Mouse (Mus musculus): ENCODE measurements around the gene Mbd3. TPM values are rescaled to one million over a fixed set of nuclear protein-coding genes. Genes with fewer than 3 reads are reported as not detected.
A peak's percentile ranks its signal among the peaks of the same experiment; 100 is the strongest.

Mbd3 gene
- total RNA-seq (2022): 100 to 1,000 TPM; 147 to 161 (median 156) TPM

DNA sequence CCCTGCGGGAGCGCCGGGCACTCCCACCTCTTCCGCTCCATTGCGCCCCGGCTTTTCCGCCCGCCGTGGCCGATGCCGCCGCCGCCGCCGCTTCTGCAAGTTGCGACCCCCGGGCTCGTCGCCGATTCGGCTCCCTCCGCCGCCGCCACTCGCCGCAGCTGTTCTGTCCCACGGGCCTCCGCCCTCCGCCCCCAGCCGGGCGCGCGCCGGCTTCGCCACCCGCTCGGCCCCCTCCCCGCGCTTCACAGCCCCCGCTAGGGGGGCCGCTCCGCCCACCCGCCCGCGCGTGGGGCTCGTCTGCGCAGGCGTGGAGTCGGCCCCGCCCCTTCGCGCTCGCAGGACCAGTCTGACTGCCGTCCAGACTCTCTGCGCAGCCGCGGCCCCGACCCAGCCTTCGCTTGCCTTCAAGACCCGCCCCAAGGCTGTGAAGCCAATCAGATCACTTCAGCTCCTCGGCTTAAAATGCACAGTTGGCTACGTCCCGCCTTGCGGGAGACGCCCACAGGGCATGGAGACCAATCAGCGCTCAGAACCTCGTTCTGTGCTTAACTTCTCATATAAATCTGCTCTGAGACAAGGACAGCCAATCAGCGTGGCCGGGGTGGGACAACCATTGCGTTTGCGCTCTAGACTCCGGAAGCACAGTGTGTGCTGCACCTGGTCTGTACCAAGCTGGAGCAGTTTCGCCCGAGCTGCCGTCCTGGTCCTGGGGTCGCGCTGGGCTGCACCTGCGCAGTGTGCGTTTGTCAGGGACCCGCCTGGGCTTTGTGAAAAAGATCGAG, at the start of gene Mbd3:
Gene Mbd3, minus strand, starts transcription at position 360 of the 782 bp plus-strand sequence.
- DNase-seq: peak; percentile 100

DNA sequence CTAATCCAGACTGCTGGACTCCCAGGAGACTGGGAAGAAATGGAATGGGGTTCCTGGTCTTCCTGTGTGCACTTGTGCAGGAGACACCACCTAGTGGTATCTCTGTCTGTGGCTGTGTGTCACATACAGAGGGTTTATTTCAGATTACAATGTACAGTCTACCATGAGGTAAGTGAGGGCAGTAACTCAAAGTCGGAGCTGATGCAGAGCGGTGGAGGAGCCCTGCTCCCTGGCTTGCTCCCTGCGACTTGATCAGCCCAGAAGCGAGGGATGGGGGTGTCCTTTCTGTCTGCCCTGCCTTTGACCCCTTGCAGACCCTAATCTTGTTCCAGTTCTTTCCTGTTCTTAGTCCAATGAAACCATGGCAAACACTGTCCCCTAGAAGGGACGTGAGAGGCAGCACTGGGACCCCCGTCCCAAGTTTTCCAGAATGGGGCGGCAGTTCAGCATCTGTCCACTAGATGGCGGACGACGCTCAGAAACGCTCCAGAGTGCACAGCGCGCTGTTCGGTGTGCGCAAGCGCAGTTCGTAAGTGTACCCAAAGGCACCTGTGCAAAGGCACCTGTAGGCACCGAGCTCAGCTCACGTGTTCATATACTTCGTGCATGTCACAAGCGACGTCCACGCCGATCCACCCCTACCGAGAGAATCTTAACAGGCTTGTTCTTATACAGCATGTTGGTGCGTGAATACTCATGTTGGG, 46.7 kb upstream of the Mbd3 start:
- DNase-seq: peak; percentile 55

DNA sequence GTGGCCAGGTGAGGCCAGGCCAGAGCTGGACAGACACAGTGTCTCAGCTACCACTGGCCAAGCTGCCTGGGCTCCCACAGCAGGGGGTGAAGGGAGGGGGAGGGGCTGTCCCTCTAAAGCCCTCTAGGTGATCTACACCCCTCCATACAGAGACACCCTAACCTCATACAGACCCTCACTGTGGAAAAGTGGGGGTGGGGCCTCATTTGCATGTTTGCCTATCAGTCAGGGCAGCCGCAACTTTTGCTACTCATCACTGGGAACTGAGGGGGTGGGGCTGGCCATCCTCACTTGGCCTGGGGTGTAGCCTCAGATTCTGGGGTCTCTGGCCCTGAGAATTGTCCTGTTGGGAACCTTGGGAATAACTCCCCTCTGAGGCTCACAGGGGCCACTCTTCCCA, 45.7 kb upstream of the Mbd3 start:
- no peak for DNase-seq

DNA sequence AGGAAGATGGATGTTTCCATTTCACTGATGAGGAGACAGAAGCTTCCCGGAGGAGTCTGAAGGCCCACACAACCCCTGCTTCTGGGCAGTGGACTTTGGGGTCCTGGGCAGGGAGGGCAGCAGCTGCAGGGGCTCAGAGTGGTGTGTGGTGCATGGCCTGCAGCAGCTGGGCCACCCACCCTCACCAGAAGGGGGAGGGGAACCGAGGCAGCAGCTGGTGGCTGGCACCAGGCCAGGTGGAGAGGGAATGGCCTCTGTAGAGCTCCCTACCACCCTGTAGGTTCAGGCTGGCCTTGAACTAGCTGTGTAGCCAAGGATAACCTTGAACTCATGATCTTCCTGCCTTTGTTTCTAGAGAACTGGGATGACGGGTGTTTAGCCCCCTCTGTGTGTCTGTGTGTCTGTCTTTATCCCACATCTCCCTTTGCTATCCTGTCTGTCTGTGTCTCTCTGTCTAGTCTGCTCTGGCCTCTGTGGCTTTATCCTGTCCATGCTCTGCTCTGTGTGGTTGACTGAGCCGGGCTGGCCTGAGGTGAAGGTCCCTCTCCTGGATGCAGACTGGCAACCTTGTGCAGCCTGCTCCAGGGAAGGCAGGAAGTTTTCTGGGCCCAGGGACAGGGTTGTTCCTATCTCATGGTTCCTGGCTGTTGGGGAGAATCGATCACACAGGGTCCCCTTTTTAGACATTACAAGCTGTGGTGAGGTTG, 45.1 kb upstream of the Mbd3 start:
- DNase-seq: peak; percentile 58

DNA sequence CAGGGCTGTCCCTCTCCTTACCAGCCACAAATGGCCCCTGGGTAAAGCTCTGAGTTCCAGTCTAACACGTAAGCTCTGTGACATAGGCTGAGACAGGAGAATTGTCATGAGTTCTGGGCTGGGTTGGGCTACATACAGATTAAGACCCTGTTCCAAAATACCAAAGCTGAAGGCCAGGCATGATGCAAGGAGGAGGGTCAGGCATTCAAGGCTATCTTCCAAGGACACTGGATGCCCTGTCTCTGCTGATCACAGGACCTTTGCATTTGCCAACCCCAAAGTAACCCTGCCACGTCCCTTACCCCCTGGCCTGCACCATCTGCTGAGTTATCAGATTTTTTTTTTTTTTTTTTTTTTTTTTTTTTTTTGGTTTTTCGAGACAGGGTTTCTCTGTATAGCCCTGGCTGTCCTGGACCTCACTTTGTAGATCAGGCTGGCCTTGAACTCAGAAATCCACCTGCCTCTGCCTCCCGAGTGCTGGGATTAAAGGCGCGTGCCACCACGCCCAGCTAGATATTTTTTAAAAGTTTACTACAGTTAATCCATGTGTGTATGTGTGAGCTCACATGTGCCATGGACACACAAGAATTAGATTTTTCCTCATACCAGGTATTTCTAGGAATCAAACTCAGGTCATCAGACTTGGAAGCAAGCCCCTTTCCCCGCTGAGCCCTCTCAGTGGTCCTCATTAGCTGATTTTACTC, 44.4 kb upstream of the Mbd3 start:
- no peak for DNase-seq

DNA sequence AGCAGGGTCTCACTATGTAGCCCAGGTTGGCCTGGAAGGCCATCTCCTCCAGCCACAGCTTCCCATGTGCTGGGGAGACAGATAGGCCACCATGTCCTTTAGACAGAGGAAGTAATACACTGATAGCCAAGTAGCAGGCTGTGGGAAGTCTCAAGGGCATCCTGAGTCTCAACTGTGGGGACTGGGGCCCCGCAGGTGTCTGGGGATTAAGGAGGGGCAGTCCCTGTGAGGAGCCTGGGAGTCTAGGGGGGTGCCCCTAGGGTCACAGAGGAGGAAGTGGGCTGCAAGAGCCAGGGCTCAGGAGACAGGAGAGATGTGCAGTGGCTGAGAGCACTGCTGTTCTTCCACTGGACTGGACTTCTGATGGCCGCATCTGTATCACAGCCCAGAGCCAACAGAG, 43.6 kb upstream of the Mbd3 start:
- DNase-seq: no peak

DNA sequence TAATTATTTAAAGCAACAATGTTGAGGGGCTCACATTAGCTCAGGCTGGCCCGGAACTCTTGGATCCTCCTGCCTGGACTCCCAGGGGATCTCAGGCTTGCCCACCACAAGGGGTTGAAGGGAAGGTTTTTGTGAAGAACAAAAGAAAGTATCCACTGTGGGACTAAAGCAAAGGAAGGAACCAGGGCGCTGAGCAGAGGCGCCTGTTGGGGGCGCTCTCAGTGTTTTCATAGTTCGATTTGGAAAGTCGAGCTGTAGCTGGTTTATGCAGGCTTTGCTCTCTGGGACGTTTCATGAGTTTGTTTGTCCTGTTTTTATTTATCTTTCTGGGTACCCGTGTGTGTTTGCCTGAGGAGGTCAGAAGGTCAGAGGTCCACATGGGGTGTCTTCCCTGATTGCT, 42.2 kb upstream of the Mbd3 start:
- no peak for DNase-seq

DNA sequence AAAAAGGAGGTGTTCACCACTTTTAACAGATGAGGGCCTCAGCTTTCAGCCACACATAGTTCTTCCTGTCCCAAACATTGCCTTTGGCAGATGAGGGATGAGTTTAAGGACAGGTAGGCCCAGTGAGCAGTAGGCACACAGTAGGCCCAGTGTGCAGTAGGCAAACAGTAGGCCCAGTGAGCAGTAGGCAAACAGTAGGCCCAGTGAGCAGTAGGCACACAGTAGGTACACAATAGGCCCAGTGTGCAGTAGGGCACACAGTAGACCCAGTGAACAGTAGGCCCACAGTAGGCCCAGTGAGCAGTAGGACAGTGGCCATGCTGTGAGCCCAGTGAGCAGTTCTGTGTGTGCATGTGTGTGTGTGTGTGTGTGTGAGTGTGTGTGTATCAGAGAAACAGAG, 40.7 kb upstream of the Mbd3 start:
- DNase-seq: no peak

DNA sequence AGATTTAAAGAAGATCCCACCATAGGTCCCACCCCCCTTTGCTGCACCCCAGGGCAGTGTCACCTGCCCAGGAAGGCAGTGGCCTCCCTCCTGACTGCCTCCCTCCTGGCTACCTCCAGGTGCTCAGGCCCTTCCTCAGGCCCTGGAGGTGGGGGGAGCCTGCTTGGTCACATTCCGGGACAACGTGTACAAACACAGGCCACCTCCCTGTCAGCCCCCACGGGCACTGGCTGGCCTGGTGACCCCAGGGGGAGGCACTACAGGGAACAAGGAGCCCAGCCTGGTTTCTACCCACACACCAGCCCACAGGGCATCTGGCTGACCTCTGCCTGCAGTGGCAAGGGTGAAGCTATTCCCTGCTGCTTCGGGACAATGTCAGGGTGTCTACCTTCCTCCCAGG, 38.6 kb upstream of the Mbd3 start:
- no peak for DNase-seq

DNA sequence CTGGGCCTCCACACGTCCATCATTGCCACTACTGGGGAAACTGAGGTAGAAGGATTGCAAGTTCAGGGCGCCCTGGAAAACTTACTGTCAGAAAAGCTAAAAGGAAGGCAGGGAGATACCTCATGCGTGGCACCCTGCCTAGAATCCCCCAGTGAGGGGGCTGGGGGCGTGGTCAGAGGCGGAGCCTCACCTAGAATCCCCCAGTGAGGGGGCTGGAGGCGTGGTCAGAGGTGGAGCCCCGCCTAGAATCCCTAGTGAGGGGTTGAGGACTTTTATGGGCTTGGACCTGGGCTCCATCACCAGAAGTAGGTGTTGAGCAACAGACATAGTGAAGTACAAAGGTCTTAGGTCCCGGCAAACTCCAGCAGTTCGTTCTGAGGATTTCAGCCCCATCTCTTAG, 36.9 kb upstream of the Mbd3 start:
- no peak for DNase-seq

DNA sequence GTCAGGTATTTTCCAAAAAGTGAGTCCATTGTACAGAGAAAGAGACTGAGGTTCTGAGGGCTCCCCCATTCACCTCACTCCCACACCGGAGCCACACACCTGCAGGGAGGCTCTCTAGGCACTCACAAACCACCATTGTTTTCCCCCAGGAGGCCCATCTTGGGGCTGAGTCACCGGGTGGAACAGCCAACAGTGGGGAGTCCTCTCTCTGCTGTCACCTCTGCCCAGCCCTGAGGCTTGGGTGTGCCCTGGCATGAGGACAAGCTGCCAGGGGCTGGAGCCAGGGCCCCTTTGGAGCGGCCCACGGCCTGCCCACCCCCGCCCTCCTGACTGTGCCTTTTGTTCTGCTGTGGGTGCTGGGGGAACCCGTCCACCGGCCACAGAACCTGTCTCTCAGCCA, 36.4 kb upstream of the Mbd3 start:
- no peak for DNase-seq

DNA sequence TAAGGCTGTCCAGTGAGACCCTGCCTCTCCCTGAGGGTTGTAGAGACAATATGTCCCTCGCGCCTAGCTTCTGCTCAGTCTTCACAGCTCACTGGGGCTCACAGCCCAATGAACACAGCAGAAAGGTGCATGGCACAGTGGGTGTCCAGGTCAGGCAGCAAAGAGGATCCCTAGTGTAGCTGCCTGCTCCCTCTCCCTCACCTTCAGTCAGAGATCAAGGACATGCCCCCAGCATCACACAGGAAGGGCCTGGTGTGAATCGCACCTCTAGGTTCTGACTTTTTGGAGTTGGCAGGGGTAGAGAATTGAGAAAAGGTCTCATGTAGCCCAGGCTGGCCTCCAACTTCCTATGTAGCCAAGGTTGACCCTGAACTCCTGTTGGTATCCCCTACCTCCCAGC, 35.5 kb upstream of the Mbd3 start:
- no peak for DNase-seq

DNA sequence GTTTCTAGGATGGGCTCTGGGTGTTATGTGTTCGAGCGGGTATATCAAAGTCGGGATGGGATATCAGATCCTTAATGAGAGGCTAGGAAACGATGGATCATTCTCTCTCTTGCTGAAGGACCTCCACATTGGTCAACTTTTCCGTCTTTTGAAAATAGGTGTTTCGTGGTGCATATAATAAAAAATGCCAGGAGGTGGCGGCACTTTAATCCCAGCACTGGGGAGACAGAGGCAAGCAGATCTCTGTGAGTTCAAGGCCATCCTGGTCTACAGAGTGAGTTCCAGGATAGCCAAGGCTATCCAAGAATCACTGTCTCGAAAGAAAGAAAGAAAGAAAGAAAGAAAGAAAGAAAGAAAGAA, 34.9 kb upstream of the Mbd3 start:
- no peak for DNase-seq

DNA sequence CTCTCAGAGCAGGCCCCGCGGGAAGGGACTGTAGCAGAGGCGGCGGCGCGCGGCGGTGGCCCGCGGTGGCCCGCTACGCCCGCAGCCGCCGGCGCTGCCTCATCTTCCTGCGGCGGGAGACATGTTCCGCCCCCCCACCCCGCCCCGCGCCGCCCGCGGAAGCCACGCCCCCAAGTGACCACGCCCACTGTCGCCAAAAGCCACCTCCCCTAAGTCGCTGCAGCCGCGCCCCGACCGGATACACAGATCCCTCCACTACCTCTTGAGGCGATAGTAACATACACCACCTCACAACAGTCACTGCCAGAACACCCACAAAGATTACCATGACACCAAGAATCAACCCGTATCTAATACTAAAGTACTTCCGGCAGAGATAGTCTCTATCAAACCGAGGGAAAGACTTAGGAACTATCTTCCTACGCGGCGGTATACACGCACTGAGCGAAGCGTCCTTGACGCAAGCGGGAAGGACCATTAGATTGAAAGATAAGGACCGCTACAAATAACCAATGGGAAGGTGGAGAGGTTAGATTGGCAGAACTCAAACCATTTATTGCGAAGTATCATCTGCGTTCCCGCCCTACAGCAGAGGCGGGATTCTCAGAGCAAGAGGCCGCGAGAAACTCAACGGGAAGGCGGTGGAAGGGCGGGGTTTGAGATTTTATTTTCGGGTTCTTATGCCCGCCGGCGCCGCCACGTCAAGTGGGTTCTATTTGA, 34.3 kb upstream of the Mbd3 start, which contains the start of gene Tcf3:
Gene Tcf3, minus strand, starts transcription at position 135 of the 720 bp plus-strand sequence.
- DNase-seq: peak; percentile 96

DNA sequence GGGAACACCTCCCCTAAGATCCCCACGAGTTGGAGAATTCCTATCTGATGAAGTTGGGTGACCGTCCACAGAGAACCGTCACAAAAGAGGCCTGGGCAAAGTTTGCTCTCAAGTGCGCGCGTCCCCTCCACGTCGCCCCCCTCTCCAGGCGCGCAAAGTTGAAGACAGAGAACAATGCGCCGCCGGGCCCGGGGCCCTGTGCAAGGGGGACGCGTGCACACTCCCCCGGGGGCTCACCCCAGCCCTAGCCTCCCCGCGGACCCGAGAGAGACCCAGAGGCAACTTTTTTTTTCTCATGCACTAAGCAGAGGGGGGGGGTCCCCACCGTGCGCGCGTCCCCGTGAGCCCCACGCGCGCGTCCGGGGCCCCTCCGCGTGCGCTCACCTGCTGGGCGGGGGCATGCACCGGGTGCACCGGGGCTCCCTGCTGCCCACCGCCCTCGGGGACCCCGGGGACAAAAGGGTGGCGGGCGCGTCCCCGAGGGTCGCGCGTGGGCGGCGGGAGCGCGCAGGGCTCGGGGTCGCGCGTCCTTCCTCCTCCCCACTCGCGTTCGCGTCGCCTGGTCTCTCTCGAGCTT, 33.7 kb upstream of the Mbd3 start:
- no peak for DNase-seq

DNA sequence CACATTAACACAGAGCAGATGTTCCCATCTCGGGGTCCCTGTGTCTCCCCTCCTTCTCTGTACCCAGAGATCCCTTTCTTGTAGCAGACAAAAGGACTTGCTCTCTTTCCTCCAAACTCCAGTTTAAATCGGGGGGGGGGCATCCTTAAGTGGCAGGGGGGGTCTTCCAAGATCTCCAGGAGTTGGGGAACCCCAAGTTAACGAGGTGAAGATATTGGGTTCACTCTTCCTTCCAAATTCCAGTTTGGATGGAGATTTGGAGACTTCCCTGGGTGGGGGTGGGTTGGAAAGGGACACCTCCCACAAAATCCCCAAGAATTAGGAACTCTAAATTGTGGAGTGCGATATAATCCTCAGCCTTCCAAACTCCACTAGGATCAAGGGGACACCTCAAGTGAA, 33.0 kb upstream of the Mbd3 start:
- DNase-seq: no peak

DNA sequence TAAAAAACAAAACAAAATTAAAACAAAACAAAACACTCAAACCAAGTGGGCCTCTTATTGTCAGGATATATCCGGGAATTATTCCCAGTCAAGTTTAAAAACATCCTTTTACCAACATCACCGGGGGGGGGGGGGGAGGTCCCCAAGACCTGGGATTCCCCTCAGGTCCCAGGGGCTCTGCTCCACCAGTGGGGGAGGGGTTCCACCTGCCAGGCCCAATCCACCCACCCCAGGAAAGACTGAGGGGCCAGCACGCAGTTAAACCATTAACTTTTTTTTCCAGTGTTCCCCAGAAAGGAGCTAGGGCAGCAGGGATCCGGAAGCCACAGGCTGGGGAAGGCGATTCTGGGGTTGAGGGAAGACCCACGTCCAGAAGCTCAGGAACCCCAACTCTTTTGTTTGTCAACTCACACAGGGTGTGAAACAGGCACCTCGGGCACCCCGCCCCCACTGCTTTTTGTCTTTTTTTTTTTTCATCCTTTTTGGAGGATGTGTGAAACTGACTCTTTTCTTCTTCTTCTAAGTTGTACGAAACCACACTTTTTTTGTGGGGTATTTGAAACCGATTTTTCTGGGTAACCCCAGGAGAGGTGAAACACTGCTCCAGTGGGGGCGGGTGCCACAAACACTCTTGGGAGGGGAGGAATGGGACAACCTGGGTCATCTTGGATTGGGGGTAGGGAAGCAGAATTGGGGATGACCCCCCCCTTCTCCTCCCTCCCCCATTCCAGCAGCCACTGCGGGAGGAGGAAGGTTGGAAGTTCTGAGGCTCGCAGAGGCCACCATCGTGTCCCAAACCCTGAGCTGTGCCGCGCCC, 32.4 kb upstream of the Mbd3 start:
- DNase-seq: no peak

DNA sequence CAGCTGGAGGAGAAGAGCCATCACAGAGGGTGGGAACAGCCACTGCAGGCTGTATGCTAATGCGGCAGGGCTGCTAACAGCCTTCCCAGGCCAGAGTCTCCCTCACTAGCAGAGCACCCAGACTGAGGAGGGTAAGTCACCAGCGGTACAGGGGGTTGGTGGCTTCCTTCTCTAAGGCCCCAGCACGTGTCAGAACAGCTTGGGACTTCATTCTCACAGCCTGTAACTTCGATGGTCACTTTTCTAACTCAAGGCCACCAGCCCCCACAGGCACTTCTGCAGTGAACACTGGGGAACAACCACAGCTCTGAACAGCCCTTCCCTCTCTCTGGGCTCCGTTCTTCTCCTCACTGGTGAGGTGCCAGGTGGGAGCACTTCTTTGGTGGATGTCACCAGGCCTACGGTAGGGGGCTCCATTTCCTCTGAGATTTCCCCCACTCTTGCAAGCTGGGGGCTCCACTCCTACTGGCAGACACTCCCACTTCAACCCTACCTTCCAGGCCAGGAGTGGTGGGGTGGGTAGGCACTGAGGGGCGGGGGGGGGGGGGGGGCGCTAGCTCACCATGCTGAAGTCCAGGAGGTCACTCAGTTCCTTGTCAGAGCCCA, 31.1 kb upstream of the Mbd3 start:
- DNase-seq: no peak

DNA sequence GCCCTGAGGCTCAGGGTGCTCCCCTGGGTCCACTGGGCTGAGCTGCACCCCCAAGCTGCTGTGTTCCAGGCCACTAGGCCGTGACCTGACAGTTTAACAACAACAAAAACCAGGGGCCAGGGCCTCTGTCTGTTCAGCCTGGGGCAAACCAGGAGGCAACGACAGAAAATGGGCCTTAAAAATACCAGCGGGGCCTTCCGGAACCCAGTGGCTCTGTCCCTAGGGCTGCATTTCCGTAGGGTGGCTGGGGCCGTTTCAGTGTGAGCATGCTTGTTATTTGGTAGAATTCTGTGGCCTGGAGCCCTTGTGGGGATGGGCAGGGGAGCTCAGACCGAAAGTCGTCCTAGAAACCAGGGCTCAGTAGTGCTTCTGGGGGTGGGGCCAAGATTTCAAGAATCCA, 30.4 kb upstream of the Mbd3 start:
- DNase-seq: no peak

DNA sequence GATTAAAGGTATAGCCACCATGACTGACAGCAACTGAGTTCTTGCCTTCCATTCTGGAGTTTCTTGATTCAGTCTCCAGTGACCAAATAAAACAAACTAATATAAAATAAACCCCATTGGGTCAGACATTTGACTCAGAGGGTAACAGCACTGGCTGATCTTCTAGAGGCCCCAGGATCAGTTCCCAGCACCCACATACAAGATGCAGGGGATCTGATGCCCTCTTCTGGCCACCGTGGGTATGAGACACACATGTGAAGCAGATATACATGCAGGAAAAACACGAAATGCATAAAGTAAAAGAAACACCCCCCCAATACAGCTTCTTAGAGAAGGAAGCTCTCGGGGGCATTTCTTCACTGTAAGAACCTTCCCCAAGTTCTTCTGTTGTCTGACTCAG, 25.7 kb upstream of the Mbd3 start:
- DNase-seq: no peak

DNA sequence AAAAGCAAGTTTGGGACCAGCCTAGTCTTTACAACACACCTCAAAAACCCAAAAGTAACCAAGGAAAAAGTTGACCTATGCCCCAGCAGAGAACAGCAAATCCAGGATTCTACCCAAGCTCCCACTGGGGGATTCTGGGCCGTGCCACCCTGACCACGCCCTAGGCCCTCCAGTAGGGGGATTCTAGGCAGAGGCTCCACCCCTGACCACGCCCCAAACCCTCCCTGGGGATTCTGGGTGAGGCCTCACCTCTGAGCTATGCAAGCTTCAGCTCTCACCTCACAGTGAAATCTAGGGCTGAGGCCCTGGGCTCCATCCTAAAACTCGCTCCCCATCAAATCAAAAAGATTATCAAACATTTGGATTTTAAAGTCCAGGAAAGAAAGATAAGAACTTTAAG, 24.2 kb upstream of the Mbd3 start:
- DNase-seq: no peak

Measured in adrenal gland, adult 8-10 months (tissue).